Mouse (Mus musculus) heart, adult 2 months (tissue): ENCODE measurements around the gene 3110082I17Rik.

Experiments
- CTCF ChIP-seq: fragments of 200-600 bp; IDR thresholded peaks from 2 replicates; pipeline ENCODE4 v1.8.1; 2022; ENCODE audit warnings: antibody characterized with exemption, mild to moderate bottlenecking, moderate library complexity
- EP300 ChIP-seq: fragments of 200-500 bp; IDR thresholded peaks from 2 replicates; pipeline ENCODE4 v1.6.1; 2011; ENCODE audit warnings: low read depth, low read length, control low read depth; ENCODE audit not compliant: insufficient read depth
- POLR2A ChIP-seq: fragments of 200-500 bp; IDR thresholded peaks from 2 replicates; pipeline ENCODE4 v1.6.1; 2011; ENCODE audit warnings: mild to moderate bottlenecking, low read depth, low read length, control low read depth; ENCODE audit not compliant: insufficient read depth

DNA sequence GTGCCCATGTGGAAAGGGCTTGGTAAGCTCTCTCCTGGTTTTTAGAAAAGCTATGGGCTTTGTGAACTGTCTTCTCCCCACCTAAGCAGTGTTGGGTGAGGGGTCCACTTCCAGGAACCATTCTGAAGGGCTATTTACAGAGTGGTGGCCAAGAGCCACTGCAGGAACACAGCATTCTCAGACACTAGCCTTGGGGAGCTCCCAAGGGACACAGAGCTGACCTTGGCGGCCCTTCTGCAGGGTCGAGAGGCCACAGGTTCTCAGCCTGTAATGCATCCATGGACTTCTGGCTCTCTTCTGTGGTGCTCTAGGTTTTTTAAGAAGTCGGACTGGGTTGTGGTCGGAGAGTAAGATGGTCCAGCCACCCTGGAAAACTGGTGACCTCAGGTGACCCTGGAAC is 50.3 kb downstream of the 3110082I17Rik start:
- no peak for TF ChIP-seq POLR2A
- no peak for TF ChIP-seq CTCF
- no peak for TF ChIP-seq EP300
